Mouse (Mus musculus) adrenal gland, adult 10 weeks (tissue): ENCODE results near the gene Srpk2. TPM values are rescaled to one million over a fixed set of nuclear protein-coding genes. Genes with fewer than 3 reads are reported as not detected.

ENCODE experiments used
- polyA plus RNA-seq: library from polyadenylated mRNA; stranded (reverse); fragments of 350-450 nt; fragmentation: Illumina TruSeq; extraction: RNeasy Lipid Tissue Mini Kit (QIAGEN cat#74804); gene quantifications from one replicate; pipeline ENCODE4 v1.2.3, GENCODE M21; 2014; ENCODE audit warnings: low read depth, low replicate concordance

Srpk2 gene
- 71.9 TPM for polyA plus RNA-seq

GRCm38 (mm10) chr5:23684517-23684916, at the start of gene Srpk2:
Gene Srpk2 (minus strand): TSS chr5:23684617.

Other genes starting within 250 kb of the Srpk2 start
- gene Pus7, start 99.1 kb upstream of the Srpk2 start, polyA plus RNA-seq: 22.7 TPM
- gene Rint1, start 103.1 kb upstream of the Srpk2 start, polyA plus RNA-seq: 16.7 TPM
- gene Tomm7, start 159.5 kb upstream of the Srpk2 start, polyA plus RNA-seq: 56.2 TPM